Mouse (Mus musculus) thymus, postnatal 0 days (tissue): ENCODE measurements around the gene Itga5. TPM values are rescaled to one million over a fixed set of nuclear protein-coding genes. Genes with fewer than 3 reads are reported as not detected.

Experiments used
- DNase-seq: peaks from one replicate; pipeline ENCODE4 v3.0.0-alpha.2; 2015; ENCODE audit warnings: low spot score
- polyA plus RNA-seq: library from polyadenylated mRNA; unstranded; fragments of >200 nt; fragmentation: Nextera tagmentation; extraction: Ambion mirVana; gene quantifications from 2 replicates; pipeline ENCODE4 v1.2.1, GENCODE M21; 2015

The Itga5 gene
- polyA plus RNA-seq, 1 experiment from 2014 or later, result 10.5 TPM

DNA sequence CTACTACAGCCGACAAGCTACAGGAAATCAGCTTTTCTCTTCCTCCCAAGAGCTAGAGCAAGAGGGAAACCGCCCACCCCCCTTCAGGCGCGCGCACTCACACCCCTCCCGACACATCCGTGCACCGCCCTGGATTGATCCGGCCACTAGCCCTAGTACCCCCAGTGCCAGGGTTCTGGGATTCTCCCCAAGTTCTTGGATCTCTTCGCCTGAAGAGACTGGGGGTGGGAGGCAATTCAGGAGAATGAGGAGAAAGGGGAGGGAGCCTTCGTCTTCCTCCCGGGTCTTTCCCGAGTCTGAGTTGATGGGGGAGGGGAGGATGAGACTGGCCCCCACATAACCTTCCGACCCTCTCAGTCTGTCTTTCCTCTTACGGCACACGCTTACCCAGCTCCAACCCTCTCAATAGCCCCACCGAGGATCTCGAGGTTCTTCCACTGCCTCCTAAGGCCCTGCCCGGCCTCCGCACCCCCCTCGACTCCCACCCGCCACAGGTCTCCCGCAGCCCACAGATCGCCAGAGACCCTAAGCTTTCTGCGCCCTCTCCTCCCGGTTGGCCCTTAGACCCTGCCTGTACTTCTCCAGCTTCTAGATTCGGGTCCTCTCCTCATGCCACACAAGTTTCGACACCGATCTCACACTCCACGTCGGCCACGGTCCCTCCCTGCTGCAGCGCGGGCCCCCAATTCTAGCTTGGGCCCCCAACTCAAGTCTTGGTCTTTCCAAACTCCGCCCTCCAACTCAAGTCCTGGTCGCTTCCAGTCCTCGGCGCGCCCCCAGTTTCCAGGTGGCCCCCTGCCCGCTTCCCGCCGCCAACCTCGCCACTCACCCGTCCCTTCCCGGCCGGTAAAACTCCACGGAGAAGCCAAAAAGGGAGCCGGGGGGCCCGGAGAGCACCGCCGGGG, 840 bp downstream of the Itga5 start:
- DNase-seq, result peak; percentile 74

DNA sequence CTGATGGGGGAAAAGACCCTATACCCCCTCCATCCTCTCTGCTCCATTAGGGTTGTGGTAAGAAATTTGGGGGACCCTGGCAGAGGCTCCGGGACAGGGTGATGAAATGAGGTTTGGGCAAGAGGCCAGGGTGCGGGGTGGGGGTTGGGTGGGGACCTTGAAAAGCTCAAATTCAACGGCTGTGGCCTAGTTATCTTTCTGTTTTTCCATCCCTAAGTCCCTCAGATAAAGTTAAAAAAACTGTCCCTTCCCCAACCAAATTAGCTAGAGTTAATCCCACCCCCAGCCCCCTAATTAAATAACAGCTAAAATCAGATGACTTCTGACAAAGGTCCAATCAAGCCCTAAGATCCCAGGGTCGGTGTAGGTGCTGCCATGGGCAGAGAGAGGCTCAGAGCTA, 1.8 kb downstream of the Itga5 start:
- no peak for DNase-seq

DNA sequence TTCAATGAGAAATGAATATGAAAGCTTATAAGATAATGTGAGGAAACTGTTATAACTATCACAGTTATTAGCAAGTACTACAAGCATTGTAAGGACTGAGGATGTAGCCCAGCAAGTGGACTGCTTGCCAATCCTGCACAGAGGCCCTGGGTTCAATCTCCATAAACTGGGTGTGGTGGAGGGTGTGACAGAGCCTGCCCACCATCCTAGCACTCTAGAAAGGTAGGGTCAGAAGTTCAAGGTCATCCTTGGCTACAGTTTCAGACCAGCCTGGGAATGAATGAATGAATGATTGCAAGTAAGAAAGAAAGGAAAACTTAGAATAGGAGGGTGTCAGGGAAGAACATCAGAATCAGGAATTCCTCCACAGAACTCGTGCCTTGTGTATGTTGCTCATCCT, 2.8 kb downstream of the Itga5 start:
- DNase-seq, result no peak

DNA sequence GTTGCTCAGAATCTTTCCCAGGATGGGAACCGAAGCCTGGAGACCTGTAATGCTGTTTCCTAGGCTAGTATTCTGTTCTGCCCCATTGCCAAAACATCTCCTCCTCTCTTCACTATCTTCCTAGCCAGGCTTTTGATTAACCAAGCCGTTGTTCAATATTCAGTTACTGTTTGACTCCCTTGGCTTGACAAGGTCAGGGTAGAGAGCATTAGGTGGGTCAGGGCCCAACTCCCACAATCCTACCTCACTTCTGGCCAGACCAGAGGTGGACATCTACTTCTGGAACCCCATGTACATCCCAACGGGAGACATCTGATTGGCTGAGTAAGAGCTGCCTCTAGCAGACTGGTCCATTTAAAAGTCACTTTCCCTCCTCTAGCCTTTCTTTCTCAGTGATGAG, 3.6 kb downstream of the Itga5 start:
- no peak for DNase-seq

DNA sequence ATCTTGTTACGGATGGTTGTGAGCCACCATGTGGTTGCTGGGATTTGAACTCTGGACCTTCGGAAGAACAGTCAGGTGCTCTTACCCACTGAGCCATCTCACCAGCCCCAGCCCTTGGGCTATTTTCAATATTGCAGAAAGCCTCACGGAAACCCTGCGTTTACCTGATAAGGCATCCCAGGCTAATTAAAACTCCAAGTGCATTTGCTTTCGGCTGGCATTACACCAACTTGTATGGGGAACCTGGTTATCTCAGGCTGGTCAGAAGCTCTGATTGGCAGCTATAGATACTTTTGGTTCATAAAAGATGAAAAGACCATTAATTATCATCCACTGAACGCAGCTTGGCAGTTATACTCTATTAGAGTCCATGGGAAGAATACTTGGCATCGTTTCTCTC, 4.2 kb downstream of the Itga5 start:
- DNase-seq, result no peak

DNA sequence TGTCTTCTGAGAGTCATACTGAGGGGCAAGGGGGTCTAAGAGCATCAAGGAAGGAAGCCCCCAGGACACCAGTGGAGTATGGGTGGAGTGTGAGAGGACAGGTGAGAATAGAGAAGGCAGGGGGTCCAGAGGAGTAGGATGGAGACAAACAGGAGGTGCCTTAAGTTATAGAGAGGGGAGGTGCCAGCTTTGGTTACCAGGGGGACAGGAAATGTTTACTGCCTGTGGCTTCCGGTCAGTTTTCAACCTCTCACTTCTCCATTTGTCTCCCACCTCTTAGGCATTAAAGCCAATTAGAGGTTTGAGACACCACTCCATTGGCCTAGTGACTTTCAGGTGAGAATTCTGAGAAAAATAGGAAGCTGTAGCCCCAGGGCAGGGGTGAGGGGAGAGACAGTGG, 5.3 kb downstream of the Itga5 start:
- DNase-seq, result no peak

DNA sequence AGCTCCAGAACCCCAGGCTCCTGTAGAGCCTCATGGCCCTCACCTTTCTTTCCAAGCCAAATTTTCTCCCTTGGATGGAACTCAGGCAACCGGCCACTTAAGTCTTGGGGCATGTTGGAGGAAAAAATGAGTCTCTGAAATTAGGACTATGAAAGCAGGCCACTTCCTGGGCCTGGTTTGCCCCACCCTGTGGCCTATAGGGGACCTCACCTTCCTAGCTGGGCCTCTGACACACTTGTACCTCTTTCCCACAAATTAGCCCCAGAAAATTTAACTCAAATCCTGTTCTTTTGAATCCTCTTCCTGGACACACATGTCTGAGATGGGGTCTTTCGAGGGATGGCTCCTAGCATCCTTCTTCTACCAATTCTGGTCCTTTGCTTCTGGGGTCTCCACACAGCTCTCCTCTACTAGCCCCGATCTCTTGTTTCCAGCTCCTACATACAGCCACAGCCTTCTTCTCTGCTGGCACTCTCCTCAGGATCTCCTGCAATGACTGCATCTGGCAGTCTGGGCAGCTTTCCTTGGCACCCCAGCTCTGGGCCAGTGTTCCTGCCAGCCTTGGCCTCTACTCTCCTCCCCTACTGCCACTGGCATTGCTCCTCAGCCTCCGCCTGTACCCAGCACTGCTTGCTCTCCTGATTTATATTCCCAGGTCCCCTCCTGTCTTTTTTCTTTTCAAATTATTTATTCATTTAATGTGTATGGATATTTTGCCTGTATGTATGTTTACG, 6.5 kb downstream of the Itga5 start:
- no peak for DNase-seq

DNA sequence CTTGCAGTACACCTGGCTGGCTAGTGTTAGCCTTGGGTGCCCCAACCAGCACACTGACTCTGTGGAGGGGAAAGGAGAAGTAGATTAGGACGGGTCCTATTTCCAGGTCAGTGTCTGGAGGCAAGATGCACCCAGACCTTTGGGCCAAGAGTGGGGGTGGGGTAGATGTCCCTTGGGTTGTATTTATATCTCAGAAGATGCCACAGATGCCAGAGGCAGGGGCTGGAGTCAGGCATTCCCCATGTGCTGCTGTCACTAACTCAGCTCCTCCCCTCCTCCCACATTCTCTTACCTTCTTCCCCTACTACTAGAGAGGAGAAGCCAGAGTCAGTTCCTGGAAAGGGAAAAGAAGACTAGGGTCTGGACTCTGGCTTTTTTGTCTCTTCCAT, 7.4 kb downstream of the Itga5 start:
- DNase-seq, result no peak

DNA sequence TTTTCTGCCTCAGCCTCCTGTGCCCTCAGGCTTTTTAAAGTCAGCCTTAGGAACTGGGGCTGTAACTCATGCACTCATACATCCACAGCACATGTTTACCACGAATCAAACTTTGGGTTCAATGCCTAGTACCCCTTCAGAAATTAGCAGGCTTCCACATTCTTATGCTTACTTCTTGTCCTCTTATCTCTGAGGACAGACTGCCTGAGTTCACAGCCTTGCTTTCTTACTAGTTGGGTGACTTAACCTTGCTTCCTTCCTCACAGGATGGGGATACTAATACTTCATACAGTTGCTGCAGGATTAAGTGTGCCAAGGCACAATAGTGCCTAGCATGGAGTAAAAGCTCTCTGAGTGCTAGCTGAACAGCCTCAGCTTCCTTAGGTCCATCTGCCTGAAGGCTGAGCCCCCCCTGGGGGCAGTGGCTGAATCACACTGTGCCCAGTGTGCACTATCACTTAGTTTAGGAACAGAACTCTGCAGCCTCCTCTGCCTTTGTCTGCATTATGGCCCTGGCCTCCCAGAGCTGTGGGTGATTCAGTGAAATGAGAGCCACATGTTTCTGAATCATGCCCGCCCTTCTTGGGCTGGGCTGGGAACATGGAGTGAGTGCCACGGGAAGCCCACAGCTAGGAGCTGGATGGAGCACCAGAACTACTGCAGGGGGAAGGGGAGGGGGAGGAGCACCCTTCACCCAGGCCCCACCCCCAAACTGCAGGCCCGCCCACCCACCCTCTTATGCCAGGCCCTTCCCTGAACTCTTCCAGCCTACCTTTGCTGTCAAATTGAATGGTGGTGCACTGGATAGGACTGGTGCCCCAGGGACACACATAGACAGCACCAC, 8.1 kb downstream of the Itga5 start:
- no peak for DNase-seq

DNA sequence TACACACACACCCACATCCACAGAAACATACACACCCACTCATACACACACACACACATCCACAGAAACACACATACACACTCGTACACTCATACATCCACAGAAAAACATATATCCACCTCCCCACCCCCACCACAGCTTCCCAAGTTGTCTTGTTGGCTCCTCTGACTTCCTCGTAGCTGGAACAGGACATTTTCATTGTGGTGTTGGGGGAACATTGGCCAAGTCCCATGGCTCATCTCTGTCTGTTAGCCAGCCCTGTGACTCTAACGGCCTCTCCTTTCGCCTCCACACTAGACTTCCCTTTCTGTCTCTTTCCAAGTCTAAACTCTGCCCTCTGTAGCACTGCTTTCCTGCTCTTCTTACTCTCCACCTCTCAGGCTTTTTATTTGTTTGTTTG, 8.7 kb downstream of the Itga5 start:
- DNase-seq, result no peak

DNA sequence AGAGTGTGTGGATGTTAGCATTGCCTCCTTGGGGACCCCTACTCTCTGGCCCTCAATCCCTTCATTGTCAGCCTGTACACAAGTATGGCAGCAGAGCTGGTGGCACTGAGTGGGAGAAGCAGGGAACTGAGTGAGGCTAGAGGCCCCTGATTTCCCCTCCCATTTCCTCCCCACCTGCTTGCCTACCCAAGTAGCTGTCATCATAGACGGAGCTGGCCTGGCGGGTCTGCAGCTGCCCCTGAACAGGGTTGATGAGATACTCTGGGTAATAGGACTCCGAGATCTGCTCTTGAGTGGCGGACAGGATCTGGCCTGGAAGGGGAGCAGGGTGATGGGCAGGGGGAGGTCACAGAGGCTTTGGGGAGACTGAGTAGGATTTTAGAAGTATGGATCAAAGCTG, 10.4 kb downstream of the Itga5 start:
- DNase-seq, result peak; percentile 56

DNA sequence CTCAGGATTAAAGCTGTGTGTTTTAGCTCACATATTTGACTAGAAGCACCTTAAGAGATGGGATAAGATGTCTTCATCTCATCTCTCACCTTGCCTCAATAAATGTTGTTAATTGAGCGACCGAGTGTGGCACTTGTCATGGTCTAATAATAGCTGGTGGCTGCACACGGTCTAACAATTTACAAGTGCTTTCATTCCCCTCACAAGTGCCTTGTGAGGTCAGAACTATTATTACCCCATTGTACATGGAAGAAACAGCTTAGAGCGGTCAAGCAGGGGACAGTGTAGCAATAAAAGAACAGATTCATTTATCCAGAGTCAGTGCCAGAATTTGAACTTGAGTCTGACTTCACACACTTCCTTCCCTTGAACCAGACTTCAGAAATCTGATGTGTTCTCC, 11.1 kb downstream of the Itga5 start:
- no peak for DNase-seq

DNA sequence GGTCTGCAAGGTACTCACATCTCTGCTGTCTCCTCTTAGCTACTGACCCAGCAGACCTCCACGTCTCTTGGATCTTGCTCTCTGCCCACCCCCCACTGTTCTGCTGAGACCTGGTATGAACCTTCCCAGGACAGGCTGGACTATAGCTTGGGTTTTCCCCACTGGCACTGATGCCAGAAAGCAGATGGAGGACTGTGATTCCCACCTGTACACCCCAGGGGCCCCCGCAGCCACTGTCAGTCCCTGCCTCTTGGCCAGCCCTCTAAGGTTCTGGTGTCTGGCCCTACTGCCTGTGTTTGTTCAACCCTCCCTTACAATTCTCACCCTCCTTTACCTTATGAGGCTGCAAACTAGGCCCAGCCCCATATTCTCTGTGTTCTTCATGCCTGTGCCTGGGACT, 11.9 kb downstream of the Itga5 start:
- no peak for DNase-seq

DNA sequence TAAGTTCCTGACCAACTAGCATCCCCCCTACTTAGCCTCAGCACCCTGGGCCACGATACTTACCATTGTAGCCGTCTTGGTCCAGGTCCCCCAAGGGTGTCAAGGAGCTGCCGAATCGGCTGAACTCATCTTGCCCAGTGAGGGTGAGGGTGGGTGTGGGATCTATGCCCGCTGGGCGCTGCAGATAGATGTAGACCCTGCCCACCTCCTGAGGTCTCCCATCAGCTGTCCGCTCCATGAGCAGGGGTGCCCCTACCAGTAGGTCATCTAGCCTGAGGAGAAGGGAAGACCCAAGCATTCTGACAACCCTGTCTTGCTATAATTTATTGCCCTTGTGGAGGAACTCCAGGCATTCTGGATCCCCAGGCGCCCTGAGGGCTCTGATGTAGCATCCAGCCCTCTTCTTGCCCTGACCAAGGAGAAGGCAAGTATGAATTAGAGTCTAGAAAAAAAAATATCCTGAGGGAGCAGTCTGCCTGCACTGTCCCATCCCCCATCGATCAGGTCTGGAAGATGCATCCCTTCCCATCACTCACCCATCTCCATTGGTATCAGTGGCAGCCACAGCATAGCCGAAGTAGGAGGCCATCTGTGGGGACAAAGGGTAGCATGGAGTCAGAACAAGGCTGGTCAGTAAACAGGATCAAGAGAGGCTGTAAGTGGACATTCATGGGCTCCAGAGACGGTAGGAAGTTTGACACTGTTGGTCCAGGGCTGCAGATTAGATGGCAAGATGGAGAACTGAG, 12.9 kb downstream of the Itga5 start:
- no peak for DNase-seq

DNA sequence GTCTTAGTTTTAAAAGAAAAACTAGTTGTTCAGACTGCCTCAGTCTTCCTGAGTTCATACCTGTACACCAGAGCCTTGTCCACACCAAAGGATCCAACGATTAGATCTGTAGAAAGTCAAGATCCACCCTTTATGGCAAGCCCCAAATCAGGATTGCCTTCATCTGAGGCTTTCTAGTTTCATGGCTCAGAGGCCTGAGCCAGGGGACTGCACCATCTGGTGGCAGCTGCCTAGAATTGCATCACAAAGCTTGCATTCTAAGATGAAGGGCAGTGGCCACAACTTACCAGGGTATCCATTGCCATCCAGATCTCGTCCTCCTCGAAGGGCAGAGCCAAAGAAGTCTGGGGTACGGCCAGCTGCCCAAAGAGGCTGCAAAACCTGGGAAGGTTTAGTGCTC, 13.7 kb downstream of the Itga5 start:
- DNase-seq, result peak; percentile 70

DNA sequence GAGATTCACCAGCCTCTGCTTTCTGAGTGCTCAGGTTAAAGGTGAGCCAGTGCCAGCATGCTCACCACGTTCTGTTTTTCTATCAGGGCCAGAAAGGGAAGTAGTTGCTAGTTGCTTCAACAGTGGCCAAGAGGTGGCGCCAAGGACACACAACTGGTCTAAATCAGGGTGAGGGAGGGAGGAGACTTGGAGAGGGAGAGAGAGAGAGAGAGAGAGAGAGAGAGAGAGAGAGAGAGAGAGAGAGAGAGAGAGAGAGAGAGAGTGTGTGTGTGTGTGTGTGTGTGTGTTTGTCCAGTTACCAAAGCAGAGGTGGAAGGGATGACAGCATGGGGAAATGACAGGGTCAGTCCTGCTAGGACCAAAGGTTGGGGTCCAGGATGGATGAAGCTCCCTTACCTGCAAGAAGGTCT, 19.3 kb downstream of the Itga5 start:
- peak; percentile 77 for DNase-seq

DNA sequence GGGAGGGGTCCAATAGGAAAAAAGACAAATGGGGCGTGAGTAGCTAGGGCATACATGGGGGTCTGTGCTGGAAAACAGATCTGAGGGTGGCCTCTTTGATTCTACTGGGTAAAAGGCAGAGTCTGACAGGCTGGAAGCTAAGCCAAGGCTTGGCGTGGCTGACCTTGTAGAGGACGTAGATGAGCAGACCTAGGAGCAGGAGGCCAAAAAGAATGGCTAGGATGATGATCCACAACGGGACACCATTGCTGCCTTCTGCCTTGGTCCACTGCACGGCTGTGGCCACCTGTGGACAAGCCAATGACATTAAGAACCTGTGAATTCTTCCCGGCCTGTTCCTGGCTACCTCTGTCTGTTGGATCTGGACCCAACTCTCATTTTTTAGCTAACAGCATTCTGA, 20.8 kb downstream of the Itga5 start:
- DNase-seq, result no peak

DNA sequence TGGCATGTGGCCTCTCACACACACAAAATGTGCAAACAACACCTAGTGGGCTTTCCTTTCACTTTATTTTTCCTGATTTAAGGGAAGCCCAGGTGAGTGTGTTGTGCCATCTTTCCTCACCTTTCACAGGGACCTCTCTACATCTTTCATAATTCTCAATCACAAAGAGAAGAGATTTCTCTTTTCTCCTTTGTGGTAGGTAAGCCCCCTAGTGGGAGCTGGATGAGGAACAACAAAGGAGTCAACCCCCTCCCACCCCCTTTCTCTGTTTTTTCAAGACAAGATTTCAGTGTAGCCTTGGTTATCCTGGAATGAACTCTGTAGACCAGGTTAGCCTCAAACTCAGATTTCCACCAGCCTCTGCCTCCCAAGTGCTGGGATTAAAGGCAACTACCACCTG, 23.0 kb downstream of the Itga5 start:
- DNase-seq, result peak; percentile 41

DNA sequence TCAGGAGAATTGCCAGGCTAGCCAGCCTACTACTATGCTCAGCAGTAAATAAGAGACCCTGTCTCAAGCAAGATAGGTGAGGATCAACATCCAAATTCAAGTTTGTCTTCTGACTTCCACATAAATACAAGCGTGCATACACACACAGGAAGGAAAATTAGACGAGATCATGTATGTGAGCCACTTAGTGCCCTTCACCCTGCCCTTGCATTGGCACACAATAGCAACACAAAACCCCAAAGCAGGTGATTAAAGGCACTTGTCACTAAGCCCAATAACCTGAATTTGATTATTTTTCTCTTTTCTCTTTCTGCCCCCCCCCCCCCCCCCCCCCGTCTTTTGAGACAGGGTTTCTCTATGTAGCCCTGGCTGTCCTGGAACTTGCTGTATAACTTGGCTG, 23.6 kb downstream of the Itga5 start:
- DNase-seq, result no peak

DNA sequence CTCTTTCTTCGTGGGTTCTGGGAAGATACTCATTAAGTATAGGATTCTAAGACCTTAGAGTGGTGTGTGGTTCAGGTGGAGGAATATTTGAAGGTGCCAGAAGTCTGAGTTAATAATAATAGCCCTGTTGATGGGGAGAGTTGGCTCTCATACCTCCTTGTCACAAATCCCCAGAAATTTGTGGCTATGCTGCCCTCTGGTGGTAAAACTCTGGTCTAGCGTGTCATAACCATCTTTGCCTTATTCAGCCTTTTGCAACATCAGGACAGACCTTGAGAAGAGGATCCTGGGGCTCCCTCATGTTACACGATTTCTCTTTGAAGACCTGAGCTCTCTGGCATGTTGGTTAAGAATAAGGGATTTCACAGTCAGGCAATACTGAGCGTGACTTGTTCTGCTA, 24.1 kb downstream of the Itga5 start:
- DNase-seq, result peak; percentile 84

DNA sequence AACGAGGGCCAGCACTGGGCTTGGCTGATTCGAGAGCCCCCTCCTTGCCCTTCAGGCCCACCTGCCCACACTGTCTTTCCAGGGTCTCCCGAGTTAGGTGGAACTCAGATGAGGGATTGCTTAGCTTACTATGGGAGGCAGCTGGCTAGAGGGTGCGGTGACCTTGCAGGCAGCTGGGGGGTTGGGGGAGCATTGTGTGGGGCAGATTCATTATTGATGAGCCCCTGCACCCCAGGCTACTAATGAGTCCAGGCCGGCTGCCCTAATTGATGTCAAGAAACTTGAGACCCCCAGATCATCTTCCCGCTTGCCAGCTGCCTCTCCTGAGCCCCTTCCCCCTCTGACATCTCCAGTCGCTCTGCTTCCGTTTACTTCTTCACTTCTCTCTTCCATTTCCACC, 25.0 kb downstream of the Itga5 start:
- no peak for DNase-seq
